Mouse (Mus musculus): Measurements from ENCODE around the gene Tmem212. TPM values are rescaled to one million over a fixed set of nuclear protein-coding genes. Genes with fewer than 3 reads are reported as not detected.

Gene Tmem212
- polyA plus RNA-seq, 1 experiment from 2014 or later: not detected

GRCm38 (mm10) chr3:27921268-27922020, 25.3 kb upstream of the Tmem212 start:
- Histone ChIP-seq H3K9ac (no peak overlapping the region), H3K9me3 (peaks cover 11% of the 10 kb centered on the region; the same call in 1 of the 2 replicates), H3K4me1 (no peaks in the 10 kb centered on the region), H3K4me3 (no peak overlapping the region), H3K36me3 (no peaks in the 10 kb centered on the region), H3K27me3 (no peaks in the 10 kb centered on the region), H3K27ac (no peak overlapping the region), H3K4me2 (replicated peaks) (no peak overlapping the region)
- 87% methylated on average over 11 of the region's 11 CpGs for WGBS
- no peak for ATAC-seq (ENCODE audit: insufficient number of reproducible peaks, insufficient read depth, low FRiP score, low TSS enrichment)

DNA sequence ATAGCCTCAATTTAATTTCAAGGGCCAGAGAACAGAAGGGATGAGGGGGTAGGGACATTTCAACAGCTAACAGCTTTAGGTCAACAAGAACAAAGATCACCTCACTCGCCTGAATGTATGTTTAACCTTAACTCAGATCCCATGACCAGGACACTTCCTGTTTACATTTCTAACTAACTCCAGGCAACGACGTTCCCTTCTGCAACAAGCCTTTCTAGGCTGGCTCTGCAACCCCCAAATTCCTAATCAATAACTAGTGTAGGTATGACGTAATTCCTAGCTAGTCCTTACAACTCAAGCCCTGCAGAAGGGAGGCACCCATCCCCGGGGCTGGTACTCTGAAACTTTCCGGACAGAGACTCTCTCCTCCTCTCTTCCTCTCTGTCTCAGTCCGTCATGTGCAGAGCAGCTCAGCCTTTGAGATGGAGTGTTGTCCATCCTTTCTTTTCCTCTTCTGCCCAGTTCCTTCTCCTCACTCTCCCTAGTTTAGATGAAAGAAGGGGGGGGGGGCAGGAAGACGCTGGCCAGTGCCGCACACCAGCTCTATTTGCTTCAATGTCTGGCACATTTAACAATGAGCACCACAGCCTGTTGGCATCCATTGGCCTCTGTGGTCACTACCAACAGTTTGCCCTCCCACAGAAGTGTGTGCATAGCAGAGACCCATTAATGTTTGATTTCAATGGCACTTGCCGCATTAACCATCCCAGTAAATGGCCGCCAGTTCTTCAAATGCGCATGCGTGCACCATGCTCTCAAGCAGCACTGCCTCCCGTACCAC, 22.7 kb upstream of the Tmem212 start:
- peaks cover 11% of the 10 kb centered on the region; the same call in 1 of the 2 replicates for H3K9me3 ChIP-seq
- WGBS: 71% methylated on average over 14 of the region's 14 CpGs
- H3K4me2 ChIP-seq (replicated peaks): no peak overlapping the region
- no peak for ATAC-seq (ENCODE audit: insufficient number of reproducible peaks, insufficient read depth, low FRiP score, low TSS enrichment)
- no peaks in the 10 kb centered on the region for H3K27me3 ChIP-seq
- H3K9ac ChIP-seq: no peak overlapping the region
- no peak overlapping the region for H3K27ac ChIP-seq
- no peak overlapping the region for H3K4me3 ChIP-seq
- H3K36me3 ChIP-seq: no peaks in the 10 kb centered on the region
- no peaks in the 10 kb centered on the region for H3K4me1 ChIP-seq

- no peak for ATAC-seq (ENCODE audit: insufficient number of reproducible peaks, insufficient read depth, low FRiP score, low TSS enrichment)
- Histone ChIP-seq H3K27me3 (no peaks in the 10 kb centered on the region), H3K9ac (no peak overlapping the region), H3K4me2 (replicated peaks) (no peak overlapping the region), H3K9me3 (no peaks in the 10 kb centered on the region), H3K27ac (no peak overlapping the region), H3K4me3 (no peak overlapping the region), H3K36me3 (no peaks in the 10 kb centered on the region), H3K4me1 (no peaks in the 10 kb centered on the region)
- 88% methylated on average over 3 of the region's 3 CpGs for WGBS
Observed at GRCm38 (mm10) chr3:27909016-27909415, 12.8 kb upstream of the Tmem212 start.

DNA sequence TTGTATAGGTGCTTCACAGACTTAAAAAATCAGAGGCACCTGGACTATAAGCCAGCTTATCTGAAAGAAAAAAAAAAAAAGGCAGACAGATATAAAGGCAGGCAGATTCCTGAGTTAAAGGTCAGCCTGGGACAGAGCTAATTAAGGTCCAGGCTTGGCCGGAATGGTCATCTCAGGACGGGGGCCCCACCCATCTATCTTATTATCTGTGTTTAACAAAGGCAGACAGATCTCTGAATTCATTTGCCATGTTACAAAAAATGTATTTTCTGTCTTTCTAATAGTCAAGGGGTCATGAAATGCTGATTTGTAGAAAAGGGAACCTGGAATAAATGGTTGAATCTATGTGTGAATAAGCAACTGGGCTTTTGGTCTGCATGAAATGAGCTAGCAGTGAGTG, 12.1 kb upstream of the Tmem212 start:
- 86% methylated on average over 2 of the region's 2 CpGs for WGBS

DNA sequence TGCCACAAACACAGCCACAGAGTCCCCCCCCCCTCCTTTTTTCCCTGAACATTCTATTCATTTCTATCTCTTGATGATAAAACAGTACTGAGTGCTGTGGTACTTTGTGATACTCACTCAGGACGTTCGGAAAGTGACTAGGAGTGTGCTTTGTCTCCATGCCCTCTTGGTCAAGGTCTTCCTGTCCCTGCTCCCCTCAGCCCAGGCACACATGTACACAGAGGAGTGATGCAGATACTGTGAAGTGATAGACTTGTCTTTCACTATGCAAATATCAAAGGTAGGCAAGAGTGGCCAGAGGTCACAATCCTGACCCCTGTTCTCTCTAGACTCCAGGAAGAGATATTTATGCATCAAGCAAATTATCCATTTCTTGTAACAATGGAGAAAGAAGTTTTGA, 11.1 kb upstream of the Tmem212 start:
- Histone ChIP-seq H3K9ac (no peak overlapping the region), H3K27ac (no peak overlapping the region), H3K27me3 (no peaks in the 10 kb centered on the region), H3K4me3 (no peak overlapping the region), H3K4me1 (no peaks in the 10 kb centered on the region), H3K36me3 (no peaks in the 10 kb centered on the region), H3K9me3 (no peaks in the 10 kb centered on the region), H3K4me2 (replicated peaks) (no peak overlapping the region)
- 80% methylated on average over 2 of the region's 2 CpGs for WGBS
- no peak for ATAC-seq (ENCODE audit: insufficient number of reproducible peaks, insufficient read depth, low FRiP score, low TSS enrichment)

More for the DNA sequence above, 12.1 kb upstream of the Tmem212 start:
- no peak overlapping the region for H3K9ac ChIP-seq
- H3K27me3 ChIP-seq: no peaks in the 10 kb centered on the region
- no peak overlapping the region for H3K27ac ChIP-seq
- no peak overlapping the region for H3K4me3 ChIP-seq
- H3K4me1 ChIP-seq: no peaks in the 10 kb centered on the region
- no peak overlapping the region for H3K4me2 ChIP-seq (replicated peaks)
- no peaks in the 10 kb centered on the region for H3K9me3 ChIP-seq
- ATAC-seq (ENCODE audit: insufficient number of reproducible peaks, insufficient read depth, low FRiP score, low TSS enrichment): no peak
- H3K36me3 ChIP-seq: no peaks in the 10 kb centered on the region

GRCm38 (mm10) chr3:27906647-27907209, 10.6 kb upstream of the Tmem212 start:
- Histone ChIP-seq H3K27me3 (no peaks in the 10 kb centered on the region), H3K9me3 (no peaks in the 10 kb centered on the region), H3K4me2 (replicated peaks) (no peak overlapping the region), H3K9ac (no peak overlapping the region), H3K4me1 (no peaks in the 10 kb centered on the region), H3K36me3 (no peaks in the 10 kb centered on the region), H3K4me3 (no peak overlapping the region), H3K27ac (no peak overlapping the region)
- peak; percentile 52; the same call in 1 of the 2 replicates for ATAC-seq (ENCODE audit: insufficient number of reproducible peaks, insufficient read depth, low FRiP score, low TSS enrichment)
- 68% methylated on average over 7 of the region's 7 CpGs for WGBS

DNA sequence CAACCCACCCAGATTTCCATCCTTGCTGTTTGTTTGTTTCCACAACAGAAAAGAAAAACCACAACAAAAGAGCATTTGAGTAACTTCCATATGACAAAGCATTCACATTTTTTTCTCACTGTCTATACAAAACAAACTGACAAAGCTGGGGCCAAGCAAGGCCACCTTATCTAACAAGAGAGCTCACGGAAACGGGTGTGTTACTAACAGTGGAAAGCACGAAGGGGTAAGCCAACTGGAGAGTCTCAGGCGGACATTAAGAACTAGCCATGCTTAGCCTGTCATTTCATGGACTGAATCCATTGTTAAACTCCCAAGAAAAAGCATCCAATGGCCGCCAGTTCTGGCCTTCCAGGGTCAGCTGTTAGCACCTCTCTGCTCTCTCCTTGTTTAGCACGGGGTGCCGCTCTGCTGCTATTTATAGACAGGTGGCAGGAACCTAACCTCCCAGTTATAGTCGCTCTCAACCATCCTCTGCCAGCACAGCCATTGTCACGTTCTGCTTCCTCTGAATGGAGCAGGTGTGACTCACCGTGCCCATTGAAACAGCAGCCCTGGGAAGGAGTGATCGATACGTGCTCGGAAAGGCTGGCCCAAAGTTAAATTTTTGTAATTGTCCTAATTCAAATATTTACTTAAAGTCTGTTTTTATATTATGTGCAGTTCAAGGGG, 8.6 kb upstream of the Tmem212 start:
- Histone ChIP-seq H3K36me3 (no peaks in the 10 kb centered on the region), H3K4me3 (no peak overlapping the region), H3K9me3 (no peaks in the 10 kb centered on the region), H3K9ac (no peak overlapping the region), H3K4me1 (no peaks in the 10 kb centered on the region), H3K27ac (no peak overlapping the region), H3K4me2 (replicated peaks) (no peak overlapping the region), H3K27me3 (no peaks in the 10 kb centered on the region)
- 71% methylated on average over 13 of the region's 13 CpGs for WGBS
- ATAC-seq (ENCODE audit: insufficient number of reproducible peaks, insufficient read depth, low FRiP score, low TSS enrichment): no peak

DNA sequence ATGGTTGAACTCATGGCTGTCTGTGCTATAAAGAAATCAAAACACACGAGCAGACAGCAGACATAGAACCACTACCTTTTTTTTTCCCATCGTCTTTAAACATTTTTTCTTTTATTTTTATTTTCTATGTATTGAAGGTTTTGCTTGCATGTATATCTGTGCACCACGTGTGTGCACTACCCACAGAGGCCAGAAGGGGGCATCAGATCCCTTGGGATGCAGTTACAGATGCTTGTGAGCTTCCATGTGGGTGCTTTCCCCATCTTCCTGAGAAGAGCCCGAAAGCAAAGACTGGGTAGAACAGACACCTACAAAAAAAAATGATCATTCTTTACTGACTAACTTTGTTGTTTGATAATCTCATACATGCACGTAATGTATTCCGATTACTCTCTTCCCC, 5.7 kb upstream of the Tmem212 start:
- WGBS: 94% methylated on average over 6 of the region's 6 CpGs
- H3K4me2 ChIP-seq (replicated peaks): no peak overlapping the region

DNA sequence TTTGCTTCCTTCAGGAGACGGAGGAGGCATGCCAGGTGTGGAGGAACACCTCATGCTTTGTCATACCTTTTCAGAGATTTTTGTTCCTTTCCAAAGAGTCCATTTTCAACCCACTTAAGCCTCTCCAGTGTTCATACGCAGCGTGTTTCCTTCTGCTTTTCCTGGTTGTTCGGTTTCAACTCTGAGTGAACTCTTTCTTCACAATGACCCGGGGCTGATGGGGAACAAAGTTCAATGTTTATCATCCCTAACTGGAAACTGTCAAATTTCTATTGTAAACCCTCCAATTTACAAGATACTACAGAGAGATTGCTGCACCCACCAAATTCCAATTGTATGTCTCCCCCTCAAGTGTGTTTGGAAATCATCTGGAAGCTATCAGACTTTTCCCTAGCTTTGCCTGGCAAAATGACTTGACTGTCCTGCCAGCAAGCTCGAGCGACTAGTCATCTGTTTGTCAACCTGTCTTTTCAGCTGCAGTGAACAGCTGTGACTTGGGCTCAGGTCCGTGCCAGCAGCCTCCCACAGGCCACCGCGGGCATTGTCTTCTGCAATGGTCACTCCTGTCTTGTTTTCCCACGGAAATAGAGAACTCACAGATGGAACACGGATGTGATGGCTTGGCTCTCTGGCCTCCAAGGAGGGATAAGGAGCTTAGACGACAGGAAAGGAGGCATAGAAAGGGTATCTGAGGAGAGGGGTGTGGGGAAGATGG, 3.0 kb upstream of the Tmem212 start:
- H3K4me1 ChIP-seq: peaks cover 16% of the 10 kb centered on the region
- 57% methylated on average over 13 of the region's 13 CpGs for WGBS
- no peak for ATAC-seq (ENCODE audit: insufficient number of reproducible peaks, insufficient read depth, low FRiP score, low TSS enrichment)

More for the DNA sequence above, 5.7 kb upstream of the Tmem212 start:
- Histone ChIP-seq H3K9me3 (no peaks in the 10 kb centered on the region), H3K27me3 (no peaks in the 10 kb centered on the region), H3K9ac (no peak overlapping the region), H3K36me3 (no peaks in the 10 kb centered on the region), H3K4me1 (peaks cover 13% of the 10 kb centered on the region), H3K4me3 (no peak overlapping the region), H3K27ac (no peak overlapping the region)
- ATAC-seq (ENCODE audit: insufficient number of reproducible peaks, insufficient read depth, low FRiP score, low TSS enrichment): no peak

DNA sequence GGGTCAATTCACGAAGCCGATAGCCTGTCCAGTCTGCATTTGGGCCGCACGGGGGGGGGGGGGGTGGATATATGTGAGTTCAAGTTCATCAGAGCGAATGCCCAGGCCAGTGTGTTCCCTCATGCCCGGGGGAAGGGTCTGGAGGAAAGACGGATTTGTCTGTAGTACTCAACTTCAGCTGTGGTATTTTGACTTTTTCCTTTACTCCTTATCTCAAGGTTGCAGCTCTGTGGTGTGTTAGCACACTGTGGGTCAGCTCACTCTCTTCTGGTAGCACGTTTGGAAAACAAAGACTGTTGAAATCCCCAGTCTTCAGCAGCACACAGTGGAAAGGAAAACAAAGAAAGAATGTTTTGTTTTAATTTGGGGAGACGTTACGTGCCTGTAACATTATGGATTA, 2.0 kb upstream of the Tmem212 start:
- no peaks in the 10 kb centered on the region for H3K27me3 ChIP-seq
- no peak overlapping the region for H3K27ac ChIP-seq
- ATAC-seq (ENCODE audit: insufficient number of reproducible peaks, insufficient read depth, low FRiP score, low TSS enrichment): no peak
- H3K4me3 ChIP-seq: no peak overlapping the region
- H3K9ac ChIP-seq: no peak overlapping the region
- H3K4me2 ChIP-seq (replicated peaks): no peak overlapping the region
- WGBS: 72% methylated on average over 10 of the region's 10 CpGs
- H3K9me3 ChIP-seq: no peaks in the 10 kb centered on the region
- H3K36me3 ChIP-seq: no peaks in the 10 kb centered on the region
- peaks cover 16% of the 10 kb centered on the region for H3K4me1 ChIP-seq

More for the DNA sequence above, 3.0 kb upstream of the Tmem212 start:
- no peak overlapping the region for H3K4me3 ChIP-seq
- no peak overlapping the region for H3K27ac ChIP-seq
- no peaks in the 10 kb centered on the region for H3K36me3 ChIP-seq
- no peak overlapping the region for H3K9ac ChIP-seq
- H3K9me3 ChIP-seq: no peaks in the 10 kb centered on the region
- no peaks in the 10 kb centered on the region for H3K27me3 ChIP-seq
- no peak overlapping the region for H3K4me2 ChIP-seq (replicated peaks)

GRCm38 (mm10) chr3:27886578-27886977, 9.6 kb downstream of the Tmem212 start:
- Histone ChIP-seq H3K27ac (no peak overlapping the region), H3K4me2 (replicated peaks) (no peak overlapping the region), H3K27me3 (no peaks in the 10 kb centered on the region), H3K4me1 (no peaks in the 10 kb centered on the region), H3K4me3 (no peak overlapping the region), H3K9ac (no peak overlapping the region), H3K36me3 (no peaks in the 10 kb centered on the region), H3K9me3 (no peaks in the 10 kb centered on the region)
- no peak for ATAC-seq (ENCODE audit: insufficient number of reproducible peaks, insufficient read depth, low FRiP score, low TSS enrichment)
- 83% methylated on average over 7 of the region's 7 CpGs for WGBS

Data from embryonic facial prominence, embryonic 12.5 days (tissue).